Mouse (Mus musculus) kidney, postnatal 25 days (tissue): Measurements from ENCODE around the gene H2-T24.
"Not testable (repeated sequence)": the region's sequence is repeated elsewhere in the genome, so short reads cannot be mapped to it uniquely, and the experiment has no call there.

Source experiments
- DNase-seq, 2 experiments: peaks; one replicate each; pipeline ENCODE4 v3.0.0; 2021; ENCODE audit warnings: mixed read lengths in 2 of 2

H2-T24 gene

DNA sequence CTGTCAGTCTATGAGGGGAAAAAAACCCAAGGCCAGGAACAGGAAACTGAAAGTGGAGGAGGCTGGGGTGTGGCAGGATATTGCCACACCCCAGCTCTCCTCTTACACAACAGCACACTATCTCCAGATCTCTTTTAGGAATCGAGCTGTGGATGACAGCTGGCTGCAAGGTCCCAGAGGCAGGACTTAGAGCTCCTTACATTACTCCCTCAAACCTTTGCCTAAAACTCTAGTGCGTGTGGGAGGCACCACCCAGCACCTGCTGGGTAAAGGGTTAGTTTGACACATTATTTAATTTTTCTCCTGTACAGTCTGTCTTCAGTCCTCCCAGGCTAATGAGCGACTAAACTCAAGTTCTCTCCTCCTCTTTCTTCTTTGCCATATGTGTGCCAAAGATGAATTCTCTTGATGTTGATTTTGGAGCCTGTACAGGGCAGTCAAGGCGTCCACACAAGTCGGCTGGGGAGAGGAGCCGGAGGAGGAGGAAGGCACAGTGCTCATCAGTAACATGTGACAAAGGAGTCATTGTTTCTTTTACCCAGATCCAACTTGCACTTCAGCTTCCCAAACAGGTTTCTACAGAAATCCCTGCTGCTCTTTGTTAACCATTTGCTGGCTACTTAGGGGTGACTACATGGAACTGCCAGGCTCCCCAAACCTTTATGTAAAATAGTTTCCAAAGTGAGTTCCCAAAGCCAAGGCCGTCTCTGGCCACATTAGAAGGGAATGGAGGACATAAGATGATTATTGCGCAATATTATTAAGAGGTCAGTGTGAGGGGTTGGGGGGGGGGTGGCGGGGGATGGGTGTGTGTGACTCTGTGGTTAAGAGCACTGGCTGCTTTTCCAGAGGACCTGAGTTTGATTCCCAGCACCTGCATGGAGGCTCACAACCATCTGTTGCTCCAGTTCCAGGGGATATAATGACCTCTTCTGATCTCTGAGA lies 3.6 kb upstream of the H2-T24 start:
- DNase-seq: peak; percentile 48 to 61

DNA sequence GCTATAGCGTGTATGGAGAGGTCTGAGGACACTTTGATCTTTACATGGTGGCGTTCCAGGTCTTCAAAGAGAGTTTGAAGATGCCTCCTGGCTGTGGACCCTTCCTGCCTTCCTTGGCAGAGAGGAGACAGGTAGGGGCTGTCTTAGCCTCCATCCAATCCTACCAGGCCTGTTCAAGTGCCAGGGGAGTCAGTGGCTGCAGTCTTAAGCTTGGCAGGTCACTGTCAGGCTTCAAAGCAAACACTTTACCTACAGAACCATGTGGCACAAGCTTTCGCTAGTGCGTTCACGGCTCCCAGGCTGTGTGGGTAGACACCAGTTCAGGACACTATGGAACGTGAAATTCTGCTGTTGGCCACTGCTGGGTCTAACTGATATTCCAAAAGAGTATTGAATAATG lies 2.6 kb upstream of the H2-T24 start:
- DNase-seq: no peak

DNA sequence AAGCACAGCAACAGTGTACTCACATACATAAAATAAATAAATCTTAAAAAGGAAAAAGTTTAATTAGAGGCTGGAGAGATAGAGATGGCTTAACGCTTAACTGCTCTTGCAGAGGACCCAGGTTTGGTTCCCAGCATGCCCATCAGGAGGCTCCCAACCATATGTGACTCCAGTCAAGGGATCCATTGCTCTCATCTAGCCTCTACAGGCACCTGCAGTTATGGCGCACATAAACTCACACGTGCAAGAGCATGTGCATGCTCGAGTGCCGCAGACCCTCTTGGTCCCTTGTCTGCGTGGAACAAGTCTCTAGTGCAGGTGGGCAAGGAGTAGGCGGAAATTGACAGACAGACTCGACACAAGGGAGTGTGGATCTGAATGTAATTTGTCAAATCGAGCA lies 1.7 kb upstream of the H2-T24 start:
- no peak for DNase-seq

DNA sequence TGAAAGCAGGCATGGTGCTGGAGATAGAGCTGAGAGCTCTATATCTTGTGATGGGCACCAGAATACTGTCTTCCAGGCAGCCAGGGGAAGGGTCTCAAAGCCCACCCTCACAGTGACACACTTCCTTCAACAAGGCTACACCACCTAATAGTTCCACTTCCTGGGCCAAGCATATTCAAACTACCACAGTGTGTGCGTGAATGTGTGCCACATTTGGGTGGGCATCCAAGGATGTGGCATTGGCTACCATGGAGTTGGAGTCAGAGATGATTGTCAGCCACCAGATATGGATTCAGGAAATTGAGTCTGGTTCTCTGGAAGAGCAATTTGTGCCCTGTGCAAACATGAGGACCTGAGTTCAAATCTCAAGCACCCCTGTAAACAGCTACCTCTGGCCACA lies 949 bp upstream of the H2-T24 start:
- no peak for DNase-seq

DNA sequence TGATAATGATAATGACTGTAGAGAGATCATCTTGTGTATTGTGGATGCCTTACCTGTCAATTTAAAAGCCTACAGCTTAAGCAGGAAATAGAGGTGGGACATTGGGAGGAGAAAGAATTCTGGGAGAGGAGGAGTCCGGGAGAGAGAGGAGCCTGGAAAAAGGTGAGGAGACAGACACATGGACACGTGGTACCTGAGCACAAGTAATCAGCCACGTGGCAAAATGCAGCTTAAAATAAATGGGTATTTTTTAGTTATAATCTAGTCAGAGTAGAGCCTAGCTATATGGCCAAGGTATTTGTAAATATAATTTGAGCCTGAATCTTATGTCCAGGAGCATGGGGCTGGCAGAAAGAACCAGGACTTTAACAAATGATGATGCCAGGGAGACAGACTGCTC lies 841 bp downstream of the H2-T24 start:
- DNase-seq: no peak

DNA sequence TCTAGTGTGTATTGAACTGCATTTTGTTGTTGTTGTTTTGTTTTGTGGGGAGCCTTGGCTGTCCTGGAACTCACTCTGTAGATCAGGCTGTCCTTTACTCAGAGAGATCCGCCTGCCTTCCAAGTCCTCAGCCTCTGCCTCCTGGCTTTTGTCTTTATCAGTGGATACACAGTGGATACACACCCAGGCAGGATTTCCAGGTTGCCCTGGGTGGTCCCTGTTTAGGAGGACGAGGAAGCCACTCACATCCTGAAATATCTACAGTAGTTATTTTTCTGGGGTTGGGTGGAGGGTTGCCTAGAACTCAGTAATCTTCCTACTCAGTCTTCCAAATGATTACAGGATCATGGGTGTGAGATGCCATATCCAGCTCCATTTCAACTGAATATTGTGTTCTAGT lies 1.4 kb downstream of the H2-T24 start:
- peak; percentile 54 to 78 for DNase-seq

DNA sequence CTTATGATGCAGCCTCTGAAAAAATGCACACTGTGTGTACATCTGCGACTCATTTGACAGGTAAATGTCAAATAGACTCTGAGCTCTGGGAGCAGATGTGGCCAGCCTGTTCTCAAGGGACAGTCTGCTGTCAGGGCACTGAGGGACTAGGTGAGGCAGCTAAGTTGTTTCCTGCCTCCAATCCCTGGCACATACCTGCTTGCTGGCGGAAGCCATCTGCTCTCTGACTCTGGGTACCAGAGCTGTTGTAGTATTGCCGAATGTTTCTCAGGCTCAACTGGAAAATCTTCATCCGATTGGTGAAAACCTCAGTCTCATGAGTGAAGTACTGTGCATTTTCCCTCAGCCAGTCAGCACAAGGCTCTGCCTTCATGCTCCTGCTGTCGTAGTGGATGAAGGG lies 3.3 kb downstream of the H2-T24 start:
- DNase-seq: no peak

DNA sequence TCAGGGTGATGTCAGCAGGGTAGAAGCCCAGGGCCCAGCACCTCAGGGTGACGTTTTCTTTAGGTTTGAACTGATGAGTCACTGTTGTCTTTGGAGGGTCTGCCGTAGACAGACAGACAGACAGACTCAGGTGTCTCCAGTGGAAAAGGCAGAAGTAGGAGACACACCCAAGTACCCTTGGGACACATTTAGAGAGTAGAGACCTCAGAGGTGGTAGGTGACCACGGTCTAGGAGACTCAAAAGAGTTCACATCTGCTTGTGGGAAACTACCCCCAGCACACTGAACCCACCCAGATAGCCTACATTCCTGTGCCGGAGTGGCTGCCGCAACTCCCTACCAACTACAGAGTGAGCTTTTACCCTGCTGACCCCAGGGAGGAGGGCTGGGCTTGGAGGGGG lies 5.4 kb downstream of the H2-T24 start:
- DNase-seq: no peak

DNA sequence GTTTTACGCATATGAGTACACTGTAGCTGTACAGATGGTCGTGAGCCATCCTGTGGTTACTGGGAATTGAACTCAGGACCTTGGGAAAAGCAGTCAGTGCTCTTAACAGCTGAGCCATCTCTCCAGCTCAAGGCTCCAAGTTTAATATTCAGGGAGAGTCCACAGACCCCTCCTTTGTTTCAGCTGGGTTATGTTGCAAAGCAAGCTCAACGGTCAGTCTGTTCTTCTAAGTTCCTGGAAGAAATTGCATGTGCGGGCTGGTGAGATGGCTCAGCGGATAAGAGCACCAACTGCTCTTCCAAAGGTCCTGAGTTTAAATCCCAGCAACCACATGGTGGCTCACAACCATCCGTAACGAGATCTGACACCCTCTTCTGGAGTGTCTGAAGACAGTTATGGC lies 16.0 kb downstream of the H2-T24 start:
- not testable (repeated sequence) for DNase-seq

DNA sequence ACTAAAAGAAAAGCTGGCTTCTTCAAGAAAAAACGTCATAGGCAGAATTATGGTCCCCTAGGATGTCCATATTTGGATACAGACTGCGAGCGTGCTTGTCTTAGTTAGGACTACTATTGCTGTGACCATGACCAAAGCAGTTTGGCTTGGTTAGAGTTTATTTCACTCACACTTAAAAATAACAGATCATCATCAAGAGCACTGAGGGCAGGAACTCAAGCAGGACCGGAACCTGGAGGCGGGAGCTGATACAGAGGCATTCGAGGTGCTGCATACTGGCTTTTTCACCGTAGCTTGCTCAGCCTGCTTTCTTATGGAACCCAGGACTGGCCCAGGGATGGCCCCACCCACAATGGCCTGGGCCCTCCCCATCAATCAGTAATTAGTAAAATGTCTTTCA lies 17.0 kb downstream of the H2-T24 start:
- DNase-seq: no peak

DNA sequence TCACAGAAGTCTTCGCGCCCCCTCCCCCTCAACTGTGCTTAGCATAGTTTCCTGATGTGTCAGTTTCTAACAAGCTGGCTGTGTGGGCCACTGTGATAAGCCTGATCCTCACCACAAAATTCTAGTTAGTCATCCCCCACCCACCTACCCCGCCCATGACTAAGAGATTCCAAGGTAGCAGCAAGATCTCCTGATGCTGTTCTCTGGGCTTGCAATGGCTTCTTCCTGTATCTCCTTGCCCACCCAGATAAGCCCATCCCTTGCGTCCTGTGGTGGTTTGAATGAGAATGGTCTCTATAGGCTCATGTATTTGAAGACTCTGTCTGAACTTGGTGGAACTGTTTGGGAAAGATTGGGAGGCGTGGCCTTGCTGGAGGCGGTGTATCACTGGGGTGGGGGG lies 18.4 kb downstream of the H2-T24 start:
- no peak for DNase-seq

DNA sequence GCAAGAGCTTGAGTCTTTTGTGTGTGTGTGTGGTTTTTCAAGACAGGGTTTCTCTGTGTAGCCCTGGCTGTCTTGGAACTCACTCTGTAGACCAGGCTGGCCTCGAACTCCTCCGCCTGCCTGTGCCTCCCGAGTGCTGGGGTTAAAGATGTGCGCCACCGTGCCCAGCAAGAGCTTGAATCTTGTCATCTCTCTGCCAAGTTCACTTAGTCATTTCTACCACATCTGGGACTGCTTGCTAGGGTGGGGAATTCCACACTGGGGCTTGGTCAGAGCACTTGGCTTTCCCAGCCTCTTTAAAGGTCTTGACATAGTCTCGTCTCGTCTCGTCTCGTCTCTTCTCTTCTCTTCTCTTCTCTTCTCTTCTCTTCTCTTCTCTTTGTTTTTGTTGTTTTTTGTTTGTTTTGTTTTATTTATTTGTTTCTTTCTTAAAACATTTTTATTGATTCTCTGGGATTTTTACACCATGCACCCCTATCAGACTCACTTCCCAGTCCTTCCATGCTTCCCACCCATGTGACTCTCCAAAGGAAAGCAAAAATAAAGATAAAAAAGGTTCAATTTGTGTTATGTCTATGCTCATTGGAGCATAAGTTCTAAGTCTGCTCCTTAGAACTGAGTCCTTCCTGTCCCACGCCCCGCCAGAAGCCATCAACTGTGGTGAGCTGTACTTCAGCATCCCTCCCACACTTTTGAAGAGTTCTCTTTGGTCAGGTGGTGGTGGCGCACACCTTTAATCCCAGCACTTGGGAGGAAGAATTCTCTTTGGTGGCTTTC lies 19.1 kb downstream of the H2-T24 start:
- no peak for DNase-seq

DNA sequence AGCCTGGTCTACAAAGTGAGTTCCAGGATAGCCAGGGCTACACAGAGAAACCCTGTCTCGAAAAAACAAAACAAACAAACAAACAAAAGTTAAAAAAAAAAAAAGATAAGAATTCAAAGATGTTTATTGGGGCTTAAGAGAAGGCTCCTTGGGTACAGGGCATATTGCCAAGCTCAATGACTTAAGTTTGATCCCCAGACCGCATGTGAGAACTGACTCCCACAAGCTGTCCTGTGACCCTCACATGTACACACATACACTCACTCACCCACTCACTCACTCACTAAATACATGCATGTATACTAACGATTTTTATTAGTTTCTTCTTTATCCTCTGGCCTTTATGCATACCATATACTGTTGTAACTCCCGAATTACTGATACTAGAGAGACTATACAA lies 20.0 kb downstream of the H2-T24 start:
- no peak for DNase-seq

DNA sequence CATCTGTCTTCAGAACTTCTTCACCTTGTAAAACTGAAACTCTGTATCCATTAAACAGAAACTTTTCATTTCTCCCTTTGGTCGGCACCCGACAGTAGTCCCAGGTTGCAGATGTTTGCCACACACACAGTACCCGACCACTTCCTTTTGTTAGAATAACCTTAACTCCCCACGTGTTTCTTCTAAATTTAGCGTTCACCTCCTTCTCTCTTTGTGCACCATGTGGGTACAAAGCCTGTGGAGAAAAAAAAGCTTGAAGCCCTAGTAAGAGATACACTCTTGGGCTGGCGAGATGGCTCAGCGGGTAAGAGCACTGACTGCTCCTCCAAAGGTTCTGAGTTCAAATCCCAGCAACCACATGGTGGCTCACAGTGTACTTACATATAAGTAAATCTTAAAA lies 21.0 kb downstream of the H2-T24 start:
- DNase-seq: no peak

DNA sequence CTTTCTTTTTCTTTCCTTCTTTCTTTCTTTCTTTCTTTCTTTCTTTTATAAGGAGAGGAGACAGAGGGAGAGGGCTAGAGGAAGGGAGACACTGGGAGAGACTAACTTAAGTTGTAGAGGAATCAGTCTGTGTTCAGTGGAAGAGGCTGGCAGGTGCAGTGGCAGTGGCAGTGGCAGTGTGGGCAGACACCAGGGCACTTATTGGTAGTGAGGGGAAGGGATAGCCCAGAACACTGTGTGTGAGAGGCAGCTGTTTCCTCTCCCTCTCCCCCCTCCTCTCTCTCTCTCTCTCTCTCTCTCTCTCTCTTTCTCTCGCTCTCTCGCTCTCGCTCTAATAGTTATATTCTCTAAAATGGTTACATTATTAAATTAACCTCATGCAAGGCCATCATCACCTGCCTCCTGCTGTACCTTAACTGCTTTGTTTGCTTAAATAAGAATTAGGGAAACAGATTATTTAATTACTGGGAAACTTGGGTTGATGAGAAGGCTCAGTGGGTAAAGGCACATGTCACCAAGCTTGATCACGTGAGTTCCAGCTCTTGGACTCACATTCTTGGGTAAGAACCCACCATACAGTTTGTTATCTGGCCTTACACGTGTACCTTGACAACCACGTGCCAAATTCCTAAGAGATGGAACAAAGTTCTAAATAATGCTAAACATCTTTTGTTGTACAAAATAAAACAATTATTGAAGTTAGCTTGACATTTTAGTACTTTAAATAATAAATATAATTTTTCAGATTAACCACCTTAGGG lies 21.6 kb downstream of the H2-T24 start:
- DNase-seq: no peak

DNA sequence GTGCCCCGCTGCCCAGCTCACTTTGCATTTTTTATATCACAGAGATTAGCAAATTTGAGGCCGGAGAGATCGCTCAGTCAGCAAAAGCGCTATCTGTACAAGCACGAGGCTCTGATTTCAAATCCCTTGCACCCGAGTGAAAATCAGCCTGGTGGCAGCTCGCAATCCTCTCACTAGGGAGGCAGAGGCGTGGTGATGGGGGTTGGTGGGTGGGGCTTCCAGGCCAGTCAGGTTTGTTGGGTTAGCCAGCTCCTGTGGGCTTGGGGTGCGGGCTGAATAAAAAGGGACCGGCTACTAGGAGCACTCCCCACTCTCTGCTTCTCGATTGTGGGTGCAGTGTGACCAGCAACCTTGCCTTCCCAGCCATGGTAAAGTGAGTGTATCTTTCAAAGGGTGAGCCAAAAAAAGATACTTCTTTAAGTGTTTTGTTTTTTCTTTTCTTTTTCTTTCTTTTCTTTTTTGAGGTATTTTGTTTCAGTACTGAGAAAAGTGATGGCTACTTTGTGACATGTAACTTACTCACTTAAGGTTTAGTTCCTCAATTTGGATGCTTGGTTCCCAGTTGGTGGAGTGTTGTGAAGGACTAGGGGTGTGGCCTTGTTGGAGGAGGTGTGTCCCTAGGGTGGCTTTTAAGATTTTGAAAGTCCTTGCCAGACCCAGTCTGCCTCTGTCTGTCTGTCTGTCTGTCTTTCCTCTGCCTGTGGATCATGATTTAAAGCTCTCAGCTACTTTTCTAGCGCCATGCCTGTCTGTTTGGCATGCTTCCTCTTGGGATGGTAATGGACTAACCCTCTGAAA lies 22.4 kb downstream of the H2-T24 start:
- DNase-seq: peak; percentile 44 to 65

DNA sequence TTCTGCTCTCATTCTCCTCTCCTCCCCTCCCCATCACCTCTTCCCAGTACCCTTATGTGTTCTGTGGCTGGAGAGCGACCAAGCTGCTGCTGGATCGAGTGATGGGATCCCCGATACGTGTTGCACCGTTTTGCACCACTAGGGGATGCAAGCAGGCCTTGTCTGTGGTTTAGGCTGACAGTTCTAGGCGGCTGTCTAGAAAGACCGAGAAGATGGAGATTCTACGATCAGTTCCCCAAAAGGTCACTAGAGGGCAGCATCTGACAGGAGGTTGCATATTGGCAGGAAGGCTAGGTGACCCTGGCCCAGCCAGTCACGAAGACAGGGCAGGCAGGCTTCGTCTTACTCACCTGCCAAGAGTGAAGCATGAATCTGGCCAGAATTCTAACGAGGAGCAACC lies 23.4 kb downstream of the H2-T24 start:
- peak; percentile 95 to 99 for DNase-seq

DNA sequence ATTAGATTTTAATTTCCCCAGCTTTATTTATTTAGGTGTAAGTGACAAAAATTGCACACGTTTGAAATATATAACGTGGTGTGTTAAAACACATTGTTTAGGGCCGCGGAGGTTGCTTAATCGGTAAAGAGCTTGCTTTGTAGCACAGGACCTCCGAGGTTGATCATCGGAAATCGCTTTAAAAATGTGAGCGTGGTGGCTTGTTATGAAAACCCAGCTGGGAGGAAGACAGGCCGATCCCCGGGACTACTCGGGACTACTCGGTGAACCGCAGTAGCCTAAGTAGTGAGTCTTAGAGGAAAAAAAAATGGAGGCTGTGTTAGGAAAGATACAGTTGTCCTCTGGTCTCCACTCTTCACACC lies 25.5 kb downstream of the H2-T24 start:
- no peak for DNase-seq

DNA sequence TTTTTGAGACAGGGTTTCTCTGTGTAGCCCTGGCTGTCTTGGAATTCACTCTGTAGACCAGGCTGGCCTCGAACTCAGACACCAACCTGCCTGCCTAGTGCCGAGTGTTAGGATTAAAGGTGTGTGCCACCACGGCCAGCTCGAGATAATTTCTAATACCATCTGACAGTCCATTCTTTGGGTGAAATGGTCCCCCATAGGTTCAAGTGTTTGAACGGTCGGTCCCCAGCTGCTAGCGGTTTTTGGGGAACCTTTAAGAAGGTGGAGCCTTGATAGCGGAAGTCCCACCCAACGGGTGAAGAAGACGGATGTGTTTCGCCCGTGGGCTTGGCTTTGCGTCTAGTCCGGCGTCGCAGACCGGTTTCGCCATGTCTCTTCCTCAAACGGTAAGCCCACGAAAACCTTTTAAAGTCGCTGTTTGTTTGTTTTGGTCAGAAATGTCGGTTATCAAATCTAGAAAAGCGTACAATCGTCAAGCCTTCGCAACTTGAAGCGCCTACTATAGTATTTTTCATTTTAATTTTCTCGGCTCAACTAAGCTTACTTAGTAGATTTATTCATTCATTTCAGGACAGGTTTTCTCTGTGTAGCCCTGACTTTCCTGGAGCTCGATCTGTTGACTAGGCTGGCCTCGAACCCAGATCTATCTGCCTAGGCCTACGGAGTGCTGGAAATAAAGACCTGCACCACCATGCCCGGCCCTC lies 26.0 kb downstream of the H2-T24 start:
- DNase-seq: peak; percentile 87 to 91

DNA sequence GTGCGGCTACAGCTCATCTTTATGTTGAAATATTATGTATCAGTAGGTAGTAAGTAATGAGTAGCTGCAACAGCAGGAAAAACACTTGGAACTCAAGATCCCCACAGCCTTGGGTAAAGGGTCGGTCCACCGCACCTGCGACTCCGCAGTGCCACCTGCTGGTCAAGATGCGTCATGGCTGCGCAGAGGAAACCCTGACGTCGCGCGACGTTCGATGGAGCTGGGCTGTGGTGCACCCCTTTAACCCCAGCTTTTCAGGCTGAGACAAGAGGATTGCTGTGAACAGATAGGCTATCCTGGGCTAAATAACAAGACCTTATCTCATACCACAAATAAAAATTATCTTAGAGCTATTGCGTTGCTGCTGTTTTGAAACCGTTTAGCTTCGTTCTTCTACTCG lies 26.7 kb downstream of the H2-T24 start:
- DNase-seq: peak; percentile 78 to 82

DNA sequence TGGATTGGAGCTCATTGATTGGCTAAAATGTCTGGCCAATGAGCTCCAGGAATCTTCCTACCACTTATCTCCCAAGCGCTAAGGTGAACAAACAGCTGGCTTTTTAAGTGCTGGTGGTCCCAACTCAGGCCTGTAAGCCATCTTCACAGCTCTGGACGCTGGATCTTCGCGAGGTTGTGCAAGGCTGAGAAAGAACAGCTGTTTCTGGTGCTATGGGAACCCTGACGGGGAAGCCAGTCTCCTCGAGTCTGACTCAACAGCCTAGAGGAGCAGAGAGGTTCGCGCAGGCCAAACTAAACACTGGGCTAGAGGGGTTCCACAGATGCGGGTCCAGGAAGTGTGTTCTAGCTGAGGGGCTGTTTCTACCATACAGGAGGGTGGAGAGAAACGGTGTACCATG lies 28.6 kb downstream of the H2-T24 start:
- DNase-seq: peak in 1 of 2 experiments; percentile 32

DNA sequence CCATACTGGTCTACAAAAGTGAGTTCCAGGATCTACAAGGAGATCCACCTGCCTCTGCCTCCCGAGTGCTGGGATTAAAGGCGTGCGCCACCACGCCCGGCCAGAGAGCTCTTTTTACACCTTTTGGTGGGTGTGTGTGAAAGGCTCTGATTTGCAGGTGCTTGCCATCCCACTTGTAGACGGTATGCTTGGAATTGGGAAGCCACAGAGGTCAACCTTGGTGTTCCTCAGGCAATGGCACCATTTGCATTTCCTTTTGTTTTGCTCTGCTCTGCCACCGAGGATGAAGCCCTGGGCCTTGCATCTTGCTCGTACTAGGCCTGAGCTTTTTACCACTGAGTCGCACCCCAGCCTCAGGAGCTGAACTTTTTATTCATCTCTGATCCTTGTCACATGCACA lies 38.6 kb downstream of the H2-T24 start:
- no peak for DNase-seq
